Mouse (Mus musculus) skeletal muscle tissue, postnatal 0 days (tissue): ENCODE data around the gene Rab28. TPM values are rescaled to one million over a fixed set of nuclear protein-coding genes. Genes with fewer than 3 reads are reported as not detected.

Source experiments
- polyA plus RNA-seq: library from polyadenylated mRNA; unstranded; fragments of >200 nt; fragmentation: Nextera tagmentation; extraction: Ambion mirVana; gene quantifications from 2 replicates; pipeline ENCODE4 v1.2.1, GENCODE M21; 2015

Gene Rab28
- polyA plus RNA-seq = 48.8 and 49.4 TPM in 2 replicates

GRCm38 (mm10) chr5:41708051-41708630, at the start of gene Rab28:
Gene Rab28, minus strand, starts transcription at chr5:41708157.

Other genes starting within 250 kb of the Rab28 start
- 0.07 TPM in 1 of 2 replicates, not detected in the other for gene Nkx3-2, start 56.3 kb upstream of the Rab28 start, polyA plus RNA-seq
- gene Bod1l, start 136.2 kb upstream of the Rab28 start, polyA plus RNA-seq = 13.6 and 13.9 TPM in 2 replicates